Mouse (Mus musculus) megakaryocyte, embryonic 14.5 days (primary cell): ENCODE data around the gene Pcbp1.

ENCODE experiments used
- FLI1 ChIP-seq: IDR thresholded peaks from 2 replicates; pipeline ENCODE4 v1.6.1; 2012; ENCODE audit warnings: low read length, inconsistent platforms, mixed read lengths
- GATA1 ChIP-seq: IDR thresholded peaks from 3 replicates; pipeline ENCODE4 v1.6.1; 2012; ENCODE audit warnings: mixed read lengths, low read length, inconsistent platforms, borderline replicate concordance

GRCm38 (mm10) chr6:86510979-86511378 lies 15.1 kb downstream of the Pcbp1 start:
- no peak for TF ChIP-seq GATA1
- no peak for TF ChIP-seq FLI1
